Mouse (Mus musculus): Measurements from ENCODE around the gene H2-T22. TPM values are rescaled to one million over a fixed set of nuclear protein-coding genes. Genes with fewer than 3 reads are reported as not detected.
"Not testable (repeated sequence)": the region's sequence is repeated elsewhere in the genome, so short reads cannot be mapped to it uniquely, and the experiment has no call there.

The H2-T22 gene
- polyA plus RNA-seq, 1 experiment from 2014 or later = 5.9 TPM

DNA sequence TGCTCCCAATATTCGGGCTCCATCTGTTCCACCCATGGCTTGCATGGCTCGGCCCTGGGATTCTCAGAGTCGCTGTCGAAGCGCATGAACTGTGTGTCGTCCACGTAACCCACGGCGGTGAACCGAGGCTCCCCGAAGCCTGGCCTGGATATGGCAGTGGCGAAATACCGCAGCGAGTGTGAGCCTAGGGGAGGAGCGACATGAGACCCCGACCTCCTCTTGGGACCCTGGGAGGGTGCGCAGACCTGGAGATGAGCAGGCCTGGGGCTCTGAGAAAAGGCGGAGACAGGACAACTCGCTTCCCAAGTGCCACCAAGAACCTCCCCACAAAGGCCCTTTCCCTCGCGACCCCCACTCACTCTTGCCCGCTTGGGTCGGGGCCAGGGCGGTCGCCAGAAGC is 15.4 kb upstream of the H2-T22 start:
- not testable (repeated sequence) for H3K4me3 ChIP-seq (ENCODE audit: low read depth, low read length); H3K27ac ChIP-seq (ENCODE audit: low read depth, low read length); H3K4me1 ChIP-seq (ENCODE audit: control insufficient read depth, insufficient read depth, low read length); H3K27me3 ChIP-seq (ENCODE audit: control insufficient read depth, insufficient read depth, low read length); H3K9ac ChIP-seq (replicated peaks; ENCODE audit: low read depth, low read length); H3K4me2 ChIP-seq (ENCODE audit: low read depth, low read length); H3K9me3 ChIP-seq (ENCODE audit: control insufficient read depth, low read length); ATAC-seq (ENCODE audit: low read depth); H3K36me3 ChIP-seq (ENCODE audit: control insufficient read depth, insufficient read depth, low read length)
- 88% methylated on average over 24 of the region's 25 CpGs for WGBS

GRCm38 (mm10) chr17:36043286-36043685 is 739 bp upstream of the H2-T22 start:
- Histone ChIP-seq H3K9ac (replicated peaks; ENCODE audit: low read depth, low read length) (no peak overlapping the region), H3K4me1 (ENCODE audit: control insufficient read depth, insufficient read depth, low read length) (no peaks in the 10 kb centered on the region), H3K27me3 (ENCODE audit: control insufficient read depth, insufficient read depth, low read length) (no peaks in the 10 kb centered on the region), H3K27ac (ENCODE audit: low read depth, low read length) (no peak overlapping the region), H3K4me2 (ENCODE audit: low read depth, low read length) (peak overlapping the region; percentile 64), H3K9me3 (ENCODE audit: control insufficient read depth, low read length) (no peaks in the 10 kb centered on the region), H3K4me3 (ENCODE audit: low read depth, low read length) (no peak overlapping the region), H3K36me3 (ENCODE audit: control insufficient read depth, insufficient read depth, low read length) (no peaks in the 10 kb centered on the region)
- 87% methylated on average over 3 of the region's 3 CpGs for WGBS
- no peak for ATAC-seq (ENCODE audit: low read depth)

- H3K9ac ChIP-seq (replicated peaks; ENCODE audit: low read depth, low read length); H3K27me3 ChIP-seq (ENCODE audit: control insufficient read depth, insufficient read depth, low read length); H3K4me1 ChIP-seq (ENCODE audit: control insufficient read depth, insufficient read depth, low read length); H3K27ac ChIP-seq (ENCODE audit: low read depth, low read length); H3K36me3 ChIP-seq (ENCODE audit: control insufficient read depth, insufficient read depth, low read length); H3K9me3 ChIP-seq (ENCODE audit: control insufficient read depth, low read length): not testable (repeated sequence)
- peak; percentile 80 for ATAC-seq (ENCODE audit: low read depth)
- H3K4me3 ChIP-seq (ENCODE audit: low read depth, low read length) = peak overlapping the region; percentile 29
- WGBS = 2% methylated on average over 9 of the region's 19 CpGs
- H3K4me2 ChIP-seq (ENCODE audit: low read depth, low read length) = peak overlapping the region; percentile 64
These were observed 492 bp downstream of the H2-T22 start for GRCm38 (mm10) chr17:36042055-36042454.

DNA sequence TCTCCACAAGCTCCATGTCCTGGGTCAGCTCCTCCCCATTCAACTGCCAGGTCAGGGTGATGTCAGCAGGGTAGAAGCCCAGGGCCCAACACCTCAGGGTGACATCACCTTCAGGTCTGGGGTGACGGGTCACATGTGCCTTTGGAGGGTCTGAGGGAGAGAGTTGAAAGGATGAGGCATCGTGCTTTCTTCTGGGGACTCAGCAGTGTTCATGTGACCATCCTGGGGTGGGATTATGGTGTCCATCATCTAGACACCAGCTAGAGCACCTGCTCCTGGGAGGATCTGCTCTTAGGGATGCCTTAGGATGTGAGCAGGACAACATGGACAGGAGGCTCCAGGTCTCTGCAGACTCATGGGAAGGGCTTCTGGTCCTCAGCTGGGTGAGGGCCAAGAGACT is 1.9 kb downstream of the H2-T22 start:
- not testable (repeated sequence) for H3K4me1 ChIP-seq (ENCODE audit: control insufficient read depth, insufficient read depth, low read length); H3K27ac ChIP-seq (ENCODE audit: low read depth, low read length); H3K9ac ChIP-seq (replicated peaks; ENCODE audit: low read depth, low read length); H3K9me3 ChIP-seq (ENCODE audit: control insufficient read depth, low read length); H3K4me2 ChIP-seq (ENCODE audit: low read depth, low read length); H3K36me3 ChIP-seq (ENCODE audit: control insufficient read depth, insufficient read depth, low read length); H3K27me3 ChIP-seq (ENCODE audit: control insufficient read depth, insufficient read depth, low read length); H3K4me3 ChIP-seq (ENCODE audit: low read depth, low read length); ATAC-seq (ENCODE audit: low read depth)
- 91% methylated on average over 2 of the region's 2 CpGs for WGBS

GRCm38 (mm10) chr17:36036126-36036525 is 6.4 kb downstream of the H2-T22 start:
- not testable (repeated sequence) for ATAC-seq (ENCODE audit: low read depth); H3K4me2 ChIP-seq (ENCODE audit: low read depth, low read length); H3K9ac ChIP-seq (replicated peaks; ENCODE audit: low read depth, low read length); H3K27me3 ChIP-seq (ENCODE audit: control insufficient read depth, insufficient read depth, low read length); H3K9me3 ChIP-seq (ENCODE audit: control insufficient read depth, low read length); H3K4me1 ChIP-seq (ENCODE audit: control insufficient read depth, insufficient read depth, low read length); H3K27ac ChIP-seq (ENCODE audit: low read depth, low read length); H3K4me3 ChIP-seq (ENCODE audit: low read depth, low read length); H3K36me3 ChIP-seq (ENCODE audit: control insufficient read depth, insufficient read depth, low read length)
- 88% methylated on average over 13 of the region's 13 CpGs for WGBS

GRCm38 (mm10) chr17:36035010-36035638 is 7.4 kb downstream of the H2-T22 start:
- H3K36me3 ChIP-seq (ENCODE audit: control insufficient read depth, insufficient read depth, low read length); H3K27ac ChIP-seq (ENCODE audit: low read depth, low read length); H3K4me1 ChIP-seq (ENCODE audit: control insufficient read depth, insufficient read depth, low read length); H3K4me2 ChIP-seq (ENCODE audit: low read depth, low read length); H3K9ac ChIP-seq (replicated peaks; ENCODE audit: low read depth, low read length); H3K27me3 ChIP-seq (ENCODE audit: control insufficient read depth, insufficient read depth, low read length); H3K9me3 ChIP-seq (ENCODE audit: control insufficient read depth, low read length); H3K4me3 ChIP-seq (ENCODE audit: low read depth, low read length): not testable (repeated sequence)
- ATAC-seq (ENCODE audit: low read depth) = peak; percentile 31; the same call in 1 of the 2 replicates
- 40% methylated on average over 3 of the region's 3 CpGs for WGBS

GRCm38 (mm10) chr17:36034524-36034923 is 8.0 kb downstream of the H2-T22 start:
- H3K27ac ChIP-seq (ENCODE audit: low read depth, low read length); H3K9ac ChIP-seq (replicated peaks; ENCODE audit: low read depth, low read length); ATAC-seq (ENCODE audit: low read depth); H3K9me3 ChIP-seq (ENCODE audit: control insufficient read depth, low read length); H3K4me3 ChIP-seq (ENCODE audit: low read depth, low read length); H3K27me3 ChIP-seq (ENCODE audit: control insufficient read depth, insufficient read depth, low read length); H3K4me1 ChIP-seq (ENCODE audit: control insufficient read depth, insufficient read depth, low read length); H3K36me3 ChIP-seq (ENCODE audit: control insufficient read depth, insufficient read depth, low read length); H3K4me2 ChIP-seq (ENCODE audit: low read depth, low read length): not testable (repeated sequence)
- WGBS = 68% methylated on average over 3 of the region's 3 CpGs

DNA sequence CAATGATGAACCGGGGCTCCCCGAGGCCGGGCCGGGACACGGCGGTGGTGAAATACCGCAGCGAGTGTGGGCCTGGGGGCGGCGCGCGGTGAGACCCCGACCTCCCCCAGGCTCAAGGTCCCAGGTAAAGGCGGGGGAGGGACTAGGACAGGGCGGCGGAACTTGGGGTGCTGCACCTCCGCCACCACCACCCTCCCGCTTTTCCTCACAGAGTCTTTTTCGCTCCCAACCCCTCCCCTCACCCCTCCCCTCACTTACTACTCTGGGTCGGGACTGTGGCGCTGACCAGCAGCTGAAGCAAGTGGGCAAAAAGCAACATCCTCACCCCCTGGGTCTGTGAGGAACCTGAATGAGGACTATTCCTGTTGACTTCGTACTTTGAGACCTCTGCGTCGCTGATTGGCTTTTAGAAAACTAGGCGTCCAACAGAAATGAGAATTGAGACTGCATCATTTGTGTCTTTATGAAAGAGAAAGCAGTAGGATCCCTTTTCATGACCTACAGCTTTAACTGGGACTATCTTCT is 10.1 kb downstream of the H2-T22 start, which contains the start of gene H2-T23:
TSS of gene H2-T23 (minus strand) at position 505 of the 525 bp plus-strand sequence.
- not testable (repeated sequence) for H3K27ac ChIP-seq (ENCODE audit: low read depth, low read length); H3K4me1 ChIP-seq (ENCODE audit: control insufficient read depth, insufficient read depth, low read length); H3K36me3 ChIP-seq (ENCODE audit: control insufficient read depth, insufficient read depth, low read length); H3K27me3 ChIP-seq (ENCODE audit: control insufficient read depth, insufficient read depth, low read length); H3K9me3 ChIP-seq (ENCODE audit: control insufficient read depth, low read length)
- 1% methylated on average over 25 of the region's 25 CpGs for WGBS
- peak; percentile 28; the same call in 1 of the 2 replicates for ATAC-seq (ENCODE audit: low read depth)
- Histone ChIP-seq H3K4me2 (ENCODE audit: low read depth, low read length) (peak within 1 kb of the TSS; percentile 68), H3K4me3 (ENCODE audit: low read depth, low read length) (peak within 1 kb of the TSS; percentile 31), H3K9ac (replicated peaks; ENCODE audit: low read depth, low read length) (peak within 1 kb of the TSS; percentile 39; the same call in 1 of the 2 replicates)

- not testable (repeated sequence) for H3K9me3 ChIP-seq (ENCODE audit: control insufficient read depth, low read length); H3K27ac ChIP-seq (ENCODE audit: low read depth, low read length); H3K27me3 ChIP-seq (ENCODE audit: control insufficient read depth, insufficient read depth, low read length); H3K4me1 ChIP-seq (ENCODE audit: control insufficient read depth, insufficient read depth, low read length); H3K36me3 ChIP-seq (ENCODE audit: control insufficient read depth, insufficient read depth, low read length)
- WGBS = 2% methylated on average over 35 of the region's 40 CpGs
- peak overlapping the region; percentile 68 for H3K4me2 ChIP-seq (ENCODE audit: low read depth, low read length)
- H3K9ac ChIP-seq (replicated peaks; ENCODE audit: low read depth, low read length) = peak overlapping the region; percentile 39; the same call in 1 of the 2 replicates
- peak overlapping the region; percentile 31 for H3K4me3 ChIP-seq (ENCODE audit: low read depth, low read length)
- ATAC-seq (ENCODE audit: low read depth) = peak; percentile 66
These were observed 10.8 kb downstream of the H2-T22 start for GRCm38 (mm10) chr17:36031583-36032331.
